Mouse (Mus musculus): Measurements from ENCODE around the gene Trib2. TPM values are rescaled to one million over a fixed set of nuclear protein-coding genes. Genes with fewer than 3 reads are reported as not detected.

The Trib2 gene
- total and polyA plus RNA-seq, 3 experiments = 20.1 to 80.6 (median 53.8) TPM

DNA sequence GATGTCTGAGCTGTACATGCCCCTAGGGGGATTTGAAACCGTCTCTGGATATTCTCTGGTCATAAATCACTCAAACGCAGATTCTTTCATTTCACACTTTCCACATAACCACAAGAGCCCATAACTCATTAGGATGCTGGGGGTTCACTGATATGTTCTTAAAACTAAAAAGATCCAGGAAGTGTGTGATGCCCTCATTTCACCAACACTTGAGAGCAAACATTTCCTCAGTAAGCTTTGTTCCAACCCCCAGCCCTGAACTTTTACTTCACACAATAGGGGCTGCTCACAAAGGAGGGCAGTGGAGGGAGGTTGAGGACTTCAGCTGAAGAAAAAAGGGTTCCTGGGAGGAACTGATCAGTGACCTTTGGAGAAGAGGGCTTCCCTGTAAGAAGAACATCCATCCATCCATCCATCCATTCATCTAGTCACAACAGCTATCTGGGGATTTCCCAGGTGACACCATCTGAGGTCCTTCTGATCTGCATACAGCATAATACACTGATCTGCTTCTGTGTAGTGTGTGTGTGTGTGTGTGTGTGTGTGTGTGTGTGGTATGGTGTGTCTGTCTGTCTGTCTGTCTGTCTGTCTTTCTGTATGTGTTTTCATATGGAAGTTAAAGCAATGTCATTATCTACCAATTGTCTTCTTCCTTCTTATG, 61.6 kb downstream of the Trib2 start:
- Histone ChIP-seq H3K9me3 (replicated peaks; ENCODE audit: insufficient read depth, low read length) (no peaks in the 10 kb centered on the region), H3K4me3 (ENCODE audit: control insufficient read depth in 1 of 2, insufficient read depth in 1 of 2, low read depth in 2 of 2, low read length in 2 of 2) (no peak overlapping the region), H3K36me3 (ENCODE audit: control insufficient read depth in 1 of 2, insufficient read depth in 2 of 2, low read length in 2 of 2) (no peaks in the 10 kb centered on the region), H3K79me2 (ENCODE audit: control insufficient read depth, insufficient read depth, low read length, poor library complexity) (no peaks in the 10 kb centered on the region), H3K27ac (ENCODE audit: control insufficient read depth, low read depth, low read length) (no peak overlapping the region), H3K27me3 (ENCODE audit: control insufficient read depth in 1 of 2, insufficient read depth in 2 of 2, low read length in 2 of 2) (no peaks in the 10 kb centered on the region; a peak in 3 of 4 replicates), H3K9ac (ENCODE audit: control insufficient read depth, low read depth, low read length, poor library complexity, severe bottlenecking) (no peak overlapping the region), H3K4me1 (ENCODE audit: control insufficient read depth in 1 of 2, insufficient read depth in 2 of 2, low read length in 2 of 2) (no peaks in the 10 kb centered on the region)
- TF ChIP-seq ZKSCAN1 (IDR thresholded peaks at IDR 0.05; ENCODE audit: low read depth, low read length) = no peak
- TF ChIP-seq NELFE (IDR thresholded peaks at IDR 0.05; ENCODE audit: low read depth, low read length) = no peak
- no peak for TF ChIP-seq MYC (IDR thresholded peaks at IDR 0.05; ENCODE audit: low read depth, low read length)
- no peak for TF ChIP-seq MAX (IDR thresholded peaks at IDR 0.05; ENCODE audit: low read length)
- no peak for TF ChIP-seq KAT2A (conservative IDR thresholded peaks at IDR 0.05; ENCODE audit: low read depth, low read length)
- no peak for TF ChIP-seq UBTF (IDR thresholded peaks at IDR 0.05; ENCODE audit: borderline replicate concordance, insufficient read depth, low read depth, low read length)
- TF ChIP-seq HCFC1 (IDR thresholded peaks at IDR 0.05; ENCODE audit: low read depth, low read length) = no peak
- no peak for TF ChIP-seq ZNF384 (IDR thresholded peaks at IDR 0.05; ENCODE audit: low read depth, low read length)
- no peak for DNase-seq (ENCODE audit: low read depth, low spot score)

DNA sequence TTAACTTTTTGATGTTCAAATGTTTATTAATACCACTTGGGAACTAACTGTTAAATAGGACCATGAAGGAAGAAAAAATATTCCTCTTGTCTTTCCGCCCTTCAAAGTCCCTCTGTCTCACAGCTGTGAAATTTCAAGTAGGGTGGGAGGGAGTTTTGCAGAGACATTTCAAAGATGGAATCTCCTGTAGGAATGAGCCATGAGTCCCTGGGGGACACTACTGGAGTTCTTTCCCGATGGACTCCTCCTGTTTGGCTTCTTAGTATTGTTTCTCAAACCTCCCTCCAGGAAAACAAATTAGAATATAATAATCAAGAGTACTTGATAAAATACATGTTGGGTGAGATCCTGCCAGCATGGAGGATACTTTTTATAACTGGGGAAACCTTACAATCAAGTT, 62.1 kb downstream of the Trib2 start:
- Histone ChIP-seq H3K79me2 (ENCODE audit: control insufficient read depth, insufficient read depth, low read length, poor library complexity) (no peaks in the 10 kb centered on the region), H3K27me3 (ENCODE audit: control insufficient read depth in 1 of 2, insufficient read depth in 2 of 2, low read length in 2 of 2) (no peaks in the 10 kb centered on the region; a peak in 3 of 4 replicates), H3K9ac (ENCODE audit: control insufficient read depth, low read depth, low read length, poor library complexity, severe bottlenecking) (no peak overlapping the region), H3K4me3 (ENCODE audit: control insufficient read depth in 1 of 2, insufficient read depth in 1 of 2, low read depth in 2 of 2, low read length in 2 of 2) (no peak overlapping the region), H3K36me3 (ENCODE audit: control insufficient read depth in 1 of 2, insufficient read depth in 2 of 2, low read length in 2 of 2) (no peaks in the 10 kb centered on the region), H3K27ac (ENCODE audit: control insufficient read depth, low read depth, low read length) (no peak overlapping the region), H3K9me3 (replicated peaks; ENCODE audit: insufficient read depth, low read length) (no peaks in the 10 kb centered on the region), H3K4me1 (ENCODE audit: control insufficient read depth in 1 of 2, insufficient read depth in 2 of 2, low read length in 2 of 2) (no peaks in the 10 kb centered on the region)
- no peak for DNase-seq (ENCODE audit: low read depth, low spot score)
- no peak for TF ChIP-seq MAFK (IDR thresholded peaks at IDR 0.05; ENCODE audit: borderline replicate concordance, low read depth, low read length)
- no peak for TF ChIP-seq MXI1 (IDR thresholded peaks at IDR 0.05; ENCODE audit: low read depth, low read length)
- TF ChIP-seq GATA1 (IDR thresholded peaks at IDR 0.05; ENCODE audit: low read depth, low read length) = no peak
- TF ChIP-seq NELFE (IDR thresholded peaks at IDR 0.05; ENCODE audit: low read depth, low read length) = no peak
- no peak for TF ChIP-seq USF1 (IDR thresholded peaks at IDR 0.05; ENCODE audit: low read depth, low read length)
- TF ChIP-seq BHLHE40 (IDR thresholded peaks at IDR 0.05; ENCODE audit: borderline replicate concordance, low read depth, low read length) = no peak
- no peak for TF ChIP-seq HCFC1 (IDR thresholded peaks at IDR 0.05; ENCODE audit: low read depth, low read length)
- no peak for TF ChIP-seq ZMIZ1 (IDR thresholded peaks at IDR 0.05; ENCODE audit: low read depth, low read length)
- no peak for TF ChIP-seq POLR2AphosphoS5 (IDR thresholded peaks at IDR 0.05; ENCODE audit: borderline replicate concordance, low read depth, low read length)
- TF ChIP-seq ZNF384 (IDR thresholded peaks at IDR 0.05; ENCODE audit: low read depth, low read length) = no peak
- TF ChIP-seq ZKSCAN1 (IDR thresholded peaks at IDR 0.05; ENCODE audit: low read depth, low read length) = no peak
- no peak for TF ChIP-seq ETS1 (IDR thresholded peaks at IDR 0.05; ENCODE audit: low read depth, low read length)
- no peak for TF ChIP-seq CHD2 (IDR thresholded peaks at IDR 0.05; ENCODE audit: low read length)
- no peak for TF ChIP-seq TAL1 (IDR thresholded peaks at IDR 0.05; ENCODE audit: low read length)
- TF ChIP-seq TBP (IDR thresholded peaks at IDR 0.05; ENCODE audit: low read depth, low read length) = no peak
- no peak for TF ChIP-seq MEF2A (IDR thresholded peaks at IDR 0.05; ENCODE audit: extremely low read depth, insufficient replicate concordance, low read depth, low read length, poor library complexity, severe bottlenecking)
- TF ChIP-seq POLR2AphosphoS2 (IDR thresholded peaks at IDR 0.05; ENCODE audit: low read length) = no peak
- no peak for TF ChIP-seq ELF1 (IDR thresholded peaks at IDR 0.05; ENCODE audit: low read depth, low read length)
- TF ChIP-seq RCOR1 (IDR thresholded peaks at IDR 0.05; ENCODE audit: low read depth, low read length) = no peak

All from MEL (cell line).